ENCODE assay signal across 9 mouse cellular contexts in the genomic region with DNA sequence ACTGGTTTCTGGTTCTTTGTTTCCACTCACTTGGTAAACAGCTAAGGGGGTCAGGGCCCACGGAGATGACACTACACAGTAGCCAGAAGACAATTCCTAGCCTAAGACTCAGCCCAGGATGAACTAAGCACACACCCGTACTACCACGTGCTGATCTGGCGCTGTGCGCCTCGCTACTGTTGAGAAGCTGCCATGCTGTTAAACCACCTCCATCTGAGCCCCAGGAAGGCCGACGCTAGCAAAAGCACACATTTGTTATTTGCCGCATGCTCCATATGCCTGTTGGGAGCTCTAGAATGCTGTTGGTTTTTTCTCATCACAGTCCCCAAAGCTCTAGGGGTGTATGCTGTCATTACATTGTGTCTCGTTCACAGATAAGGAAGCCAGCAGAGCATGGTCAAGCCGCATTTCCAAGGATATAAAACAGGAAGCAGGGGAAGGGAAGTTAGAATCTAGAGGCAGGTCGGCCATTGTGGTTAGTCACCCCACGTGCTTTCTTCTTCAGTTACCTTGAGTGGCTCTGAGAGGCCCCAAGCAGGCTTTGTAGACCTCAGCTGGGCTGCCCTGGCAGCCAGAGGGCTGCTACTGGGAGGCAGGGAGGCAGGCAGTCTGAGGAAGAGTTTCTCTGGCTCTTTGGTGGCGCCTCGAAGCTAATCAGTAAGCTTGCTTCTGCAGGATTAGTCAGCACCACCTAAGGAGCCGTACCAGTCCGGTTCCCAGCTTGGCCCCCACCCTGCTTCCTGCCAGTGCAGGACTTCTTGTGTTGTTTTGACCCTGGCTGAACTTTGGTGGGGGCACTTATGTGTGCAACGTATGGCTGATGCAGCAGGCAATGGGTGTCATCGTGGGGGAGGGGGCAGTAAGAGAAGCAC. TPM values are rescaled to one million over a fixed set of nuclear protein-coding genes. Genes with fewer than 3 reads are reported as not detected.
DNase-seq lines count a peak whose midpoint lies in the region; ATAC-seq and TF ChIP-seq lines count a peak whose summit lies in the region.
"Had no signal": no experiment of that assay in that cellular context is flagged by ENCODE, and none has a peak within 500 bp of the region (broad histone marks: within the 10 kb centered on the region; RNA-seq: fewer than 3 reads in every experiment).

No protein-coding gene starts in this region.

- H3K36me3 ChIP-seq in forebrain, embryonic 14.5 days (ENCODE audit: control insufficient read depth, insufficient read depth, low read length) = peaks cover 12% of the 10 kb centered on the region; the same call in 1 of the 2 replicates
- no peaks in the 10 kb centered on the region for H3K36me3 ChIP-seq in forebrain, embryonic 11.5 days (ENCODE audit: control insufficient read depth, insufficient read depth, low read length)
- H3K36me3 ChIP-seq in lung, postnatal 0 days (ENCODE audit: insufficient read depth, low read length) = no peaks in the 10 kb centered on the region
- peaks cover 19% of the 10 kb centered on the region for H3K36me3 ChIP-seq in intestine, postnatal 0 days (ENCODE audit: control insufficient read depth, insufficient read depth)
- H3K36me3 ChIP-seq in neural tube, embryonic 15.5 days = peaks cover 19% of the 10 kb centered on the region

- no peak overlapping the region for H3K4me2 ChIP-seq in forebrain, embryonic 14.5 days (ENCODE audit: low read length)
- no peak overlapping the region for H3K4me2 ChIP-seq in forebrain, embryonic 11.5 days (ENCODE audit: low read depth, low read length, severe bottlenecking)
- H3K4me2 ChIP-seq in lung, postnatal 0 days (replicated peaks; ENCODE audit: low read depth, low read length) = no peak overlapping the region
- H3K4me2 ChIP-seq in intestine, postnatal 0 days (replicated peaks; ENCODE audit: low read depth) = no peak overlapping the region
- H3K4me2 ChIP-seq in neural tube, embryonic 15.5 days = no peak overlapping the region
- H3K4me2 ChIP-seq: neural tube, embryonic 12.5 days had no signal

- H3K4me3 ChIP-seq in forebrain, embryonic 14.5 days (ENCODE audit: low read depth, low read length) = no peak overlapping the region
- H3K4me3 ChIP-seq in forebrain, embryonic 11.5 days (ENCODE audit: low read depth, low read length) = no peak overlapping the region
- H3K4me3 ChIP-seq in lung, postnatal 0 days (ENCODE audit: low read depth, low read length) = no peak overlapping the region
- no peak overlapping the region for H3K4me3 ChIP-seq in intestine, postnatal 0 days (ENCODE audit: low read depth, low read length)
- H3K4me3 ChIP-seq in neural tube, embryonic 15.5 days (replicated peaks) = no peak overlapping the region
- H3K4me3 ChIP-seq: neural tube, embryonic 12.5 days had no signal

- no peaks in the 10 kb centered on the region for H3K9me3 ChIP-seq in forebrain, embryonic 14.5 days (replicated peaks; ENCODE audit: control insufficient read depth, low read length)
- H3K9me3 ChIP-seq in forebrain, embryonic 11.5 days (ENCODE audit: control insufficient read depth, low read length) = no peaks in the 10 kb centered on the region
- H3K9me3 ChIP-seq in lung, postnatal 0 days (ENCODE audit: low read length) = no peaks in the 10 kb centered on the region
- H3K9me3 ChIP-seq in intestine, postnatal 0 days (ENCODE audit: control insufficient read depth) = no peaks in the 10 kb centered on the region
- no peaks in the 10 kb centered on the region for H3K9me3 ChIP-seq in neural tube, embryonic 15.5 days (replicated peaks)
- H3K9me3 ChIP-seq: neural tube, embryonic 12.5 days had no signal

- peak overlapping the region; percentile 54; the same call in 1 of the 2 replicates for H3K27ac ChIP-seq in forebrain, embryonic 14.5 days (ENCODE audit: low read depth, low read length)
- no peak overlapping the region for H3K27ac ChIP-seq in forebrain, embryonic 11.5 days (ENCODE audit: low read depth, low read length)
- H3K27ac ChIP-seq in lung, postnatal 0 days (ENCODE audit: low read length) = peak overlapping the region; percentile 63
- peak overlapping the region; percentile 54 for H3K27ac ChIP-seq in intestine, postnatal 0 days (ENCODE audit: low read depth, low read length)
- H3K27ac ChIP-seq in neural tube, embryonic 15.5 days (replicated peaks) = peak overlapping the region; percentile 68
- H3K27ac ChIP-seq: neural tube, embryonic 12.5 days had no signal

- peaks cover 3% of the 10 kb centered on the region; the same call in 1 of the 2 replicates for H3K4me1 ChIP-seq in forebrain, embryonic 14.5 days (ENCODE audit: control insufficient read depth, insufficient read depth, low read length)
- no peaks in the 10 kb centered on the region; the same call in 1 of the 2 replicates for H3K4me1 ChIP-seq in forebrain, embryonic 11.5 days (replicated peaks; ENCODE audit: control insufficient read depth, insufficient read depth, low read length)
- peaks cover 19% of the 10 kb centered on the region for H3K4me1 ChIP-seq in lung, postnatal 0 days (ENCODE audit: insufficient read depth, low read depth, low read length)
- H3K4me1 ChIP-seq in intestine, postnatal 0 days (replicated peaks; ENCODE audit: control insufficient read depth, insufficient read depth, low read length) = peaks cover 4% of the 10 kb centered on the region; the same call in 1 of the 2 replicates
- peaks cover 38% of the 10 kb centered on the region for H3K4me1 ChIP-seq in neural tube, embryonic 15.5 days

- no peaks in the 10 kb centered on the region for H3K27me3 ChIP-seq in forebrain, embryonic 14.5 days (replicated peaks; ENCODE audit: control insufficient read depth, insufficient read depth, low read length)
- no peaks in the 10 kb centered on the region for H3K27me3 ChIP-seq in forebrain, embryonic 11.5 days (ENCODE audit: control insufficient read depth, insufficient read depth, low read length)
- no peaks in the 10 kb centered on the region for H3K27me3 ChIP-seq in lung, postnatal 0 days (replicated peaks; ENCODE audit: insufficient read depth, low read length)
- H3K27me3 ChIP-seq in intestine, postnatal 0 days (replicated peaks; ENCODE audit: control insufficient read depth, insufficient read depth, low read length) = no peaks in the 10 kb centered on the region
- no peaks in the 10 kb centered on the region for H3K27me3 ChIP-seq in neural tube, embryonic 15.5 days (replicated peaks)
- H3K27me3 ChIP-seq: neural tube, embryonic 12.5 days had no signal

- TF ChIP-seq EP300 in lung, postnatal 0 days (IDR thresholded peaks at IDR 0.05) = peak; percentile 53; the same call in 1 of the 2 replicates

- ATAC-seq in forebrain, embryonic 14.5 days = peak; percentile 63; the same call in 1 of the 2 replicates
- no peak for ATAC-seq in forebrain, embryonic 11.5 days (replicated peaks; ENCODE audit: low FRiP score)
- ATAC-seq in lung, postnatal 0 days = peak; percentile 67
- peak; percentile 23; the same call in 1 of the 2 replicates for ATAC-seq in intestine, postnatal 0 days
- ATAC-seq in neural tube, embryonic 15.5 days (ENCODE audit: low FRiP score) = no peak

- peak; percentile 32 for DNase-seq in forebrain, embryonic 14.5 days (ENCODE audit: low spot score)
- no peak for DNase-seq in forebrain, embryonic 11.5 days (ENCODE audit: low spot score)
- DNase-seq in lung, postnatal 0 days (ENCODE audit: low spot score) = peak; percentile 80
- DNase-seq in lung, postnatal 10 days = no peak
- DNase-seq in testis, postnatal 10 days (ENCODE audit: low spot score) = no peak
- DNase-seq in ovary, adult 18-20 months (ENCODE audit: low spot score) = no peak

- no peak overlapping the region for H3K9ac ChIP-seq in forebrain, embryonic 14.5 days (ENCODE audit: low read length)
- H3K9ac ChIP-seq in forebrain, embryonic 11.5 days (ENCODE audit: low read length) = no peak overlapping the region
- H3K9ac ChIP-seq in lung, postnatal 0 days (replicated peaks; ENCODE audit: low read depth) = no peak overlapping the region
- peak overlapping the region; percentile 38; the same call in 1 of the 2 replicates for H3K9ac ChIP-seq in intestine, postnatal 0 days (ENCODE audit: low read depth, low read length)
- H3K9ac ChIP-seq in neural tube, embryonic 15.5 days (replicated peaks) = no peak overlapping the region
- H3K9ac ChIP-seq: neural tube, embryonic 12.5 days had no signal

- WGBS in forebrain, embryonic 14.5 days = 73% methylated on average over 19 of the region's 19 CpGs
- WGBS in forebrain, embryonic 11.5 days = 77% methylated on average over 19 of the region's 19 CpGs
- 53% methylated on average over 19 of the region's 19 CpGs for WGBS in lung, postnatal 0 days
- 53% methylated on average over 19 of the region's 19 CpGs for WGBS in intestine, postnatal 0 days
- WGBS in neural tube, embryonic 15.5 days = 67% methylated on average over 19 of the region's 19 CpGs

- 0 out of 2 replicates have a peak, but pooled peaks have one; percentile 2 for TF ChIP-seq CTCF in lung, postnatal 0 days (IDR thresholded peaks at IDR 0.05)
- no peak for TF ChIP-seq CTCF in intestine, postnatal 0 days (IDR thresholded peaks at IDR 0.05; ENCODE audit: low read depth)

RNA-seq across cellular contexts. Expression of a gene that starts 9.5 kb away (rescaled TPM):
- 6.5 and 9.1 TPM in 2 replicates for polyA plus RNA-seq in forebrain, embryonic 14.5 days (2014; fragmentation: Nextera tagmentation; extraction: Ambion mirVana)
- 5.5 and 7.5 TPM in 2 replicates for polyA plus RNA-seq in forebrain, embryonic 11.5 days (2014; fragmentation: Nextera tagmentation; extraction: Ambion mirVana)
- polyA plus RNA-seq in lung, postnatal 0 days (2015; fragmentation: Nextera tagmentation; extraction: Ambion mirVana) = 18.2 and 24.0 TPM in 2 replicates
- 46.4 and 59.5 TPM in 2 replicates for polyA plus RNA-seq in intestine, postnatal 0 days (2015; fragmentation: Nextera tagmentation; extraction: Ambion mirVana)
- polyA plus RNA-seq in neural tube, embryonic 15.5 days (2015; fragmentation: Nextera tagmentation; extraction: Ambion mirVana) = 15.7 and 15.8 TPM in 2 replicates

RNA-seq across cellular contexts. Expression of a gene that starts 27.6 kb away (rescaled TPM):
- polyA plus RNA-seq in forebrain, embryonic 14.5 days (2014; fragmentation: Nextera tagmentation; extraction: Ambion mirVana) = 2.7 and 3.4 TPM in 2 replicates
- 4.2 TPM in 2 replicates for polyA plus RNA-seq in forebrain, embryonic 11.5 days (2014; fragmentation: Nextera tagmentation; extraction: Ambion mirVana)
- polyA plus RNA-seq in lung, postnatal 0 days (2015; fragmentation: Nextera tagmentation; extraction: Ambion mirVana) = 18.5 and 21.2 TPM in 2 replicates
- polyA plus RNA-seq in intestine, postnatal 0 days (2015; fragmentation: Nextera tagmentation; extraction: Ambion mirVana) = 2.8 and 3.2 TPM in 2 replicates
- 3.9 and 4.7 TPM in 2 replicates for polyA plus RNA-seq in neural tube, embryonic 15.5 days (2015; fragmentation: Nextera tagmentation; extraction: Ambion mirVana)

RNA-seq across cellular contexts. Expression of a gene that starts 31.1 kb away (rescaled TPM):
- 0.77 and 0.86 TPM in 2 replicates for polyA plus RNA-seq in forebrain, embryonic 14.5 days (2014; fragmentation: Nextera tagmentation; extraction: Ambion mirVana)
- polyA plus RNA-seq in forebrain, embryonic 11.5 days (2014; fragmentation: Nextera tagmentation; extraction: Ambion mirVana) = 0.28 and 0.69 TPM in 2 replicates
- polyA plus RNA-seq in lung, postnatal 0 days (2015; fragmentation: Nextera tagmentation; extraction: Ambion mirVana) = 12.4 and 15.7 TPM in 2 replicates
- polyA plus RNA-seq in intestine, postnatal 0 days (2015; fragmentation: Nextera tagmentation; extraction: Ambion mirVana) = 6.8 and 6.9 TPM in 2 replicates
- polyA plus RNA-seq in neural tube, embryonic 15.5 days (2015; fragmentation: Nextera tagmentation; extraction: Ambion mirVana) = 2.8 and 3.1 TPM in 2 replicates

RNA-seq across cellular contexts. Expression of a gene that starts 47.0 kb away (rescaled TPM):
- 94.2 and 101 TPM in 2 replicates for polyA plus RNA-seq in forebrain, embryonic 14.5 days (2014; fragmentation: Nextera tagmentation; extraction: Ambion mirVana)
- polyA plus RNA-seq in forebrain, embryonic 11.5 days (2014; fragmentation: Nextera tagmentation; extraction: Ambion mirVana) = 79.5 and 88.5 TPM in 2 replicates
- polyA plus RNA-seq in lung, postnatal 0 days (2015; fragmentation: Nextera tagmentation; extraction: Ambion mirVana) = 71.1 and 74.4 TPM in 2 replicates
- polyA plus RNA-seq in intestine, postnatal 0 days (2015; fragmentation: Nextera tagmentation; extraction: Ambion mirVana) = 160 and 161 TPM in 2 replicates
- polyA plus RNA-seq in neural tube, embryonic 15.5 days (2015; fragmentation: Nextera tagmentation; extraction: Ambion mirVana) = 113 and 117 TPM in 2 replicates

RNA-seq across cellular contexts. Expression of a gene that starts 54.3 kb away (rescaled TPM):
- polyA plus RNA-seq in forebrain, embryonic 14.5 days (2014; fragmentation: Nextera tagmentation; extraction: Ambion mirVana) = 67.0 and 73.1 TPM in 2 replicates
- 133 TPM in 2 replicates for polyA plus RNA-seq in forebrain, embryonic 11.5 days (2014; fragmentation: Nextera tagmentation; extraction: Ambion mirVana)
- polyA plus RNA-seq in lung, postnatal 0 days (2015; fragmentation: Nextera tagmentation; extraction: Ambion mirVana) = 19.7 and 22.5 TPM in 2 replicates
- polyA plus RNA-seq in intestine, postnatal 0 days (2015; fragmentation: Nextera tagmentation; extraction: Ambion mirVana) = 15.4 and 15.5 TPM in 2 replicates
- polyA plus RNA-seq in neural tube, embryonic 15.5 days (2015; fragmentation: Nextera tagmentation; extraction: Ambion mirVana) = 43.9 and 44.3 TPM in 2 replicates

Comparison
In these comparisons a context has a peak if more than half of its experiments do, and no peak if none do; other contexts are left out.
1. ATAC-seq: peak in forebrain, embryonic 14.5 days (single experiment), lung, postnatal 0 days (single experiment) and intestine, postnatal 0 days (single experiment); none in forebrain, embryonic 11.5 days (single experiment) and neural tube, embryonic 15.5 days (single experiment).
2. DNase-seq: peak in forebrain, embryonic 14.5 days (single experiment) and lung, postnatal 0 days (single experiment); none in forebrain, embryonic 11.5 days (single experiment), lung, postnatal 10 days (single experiment), testis, postnatal 10 days (single experiment) and ovary, adult 18-20 months (single experiment).